Mouse (Mus musculus) ovary, adult 18-20 months (tissue): ENCODE results near the gene Klhdc8a.
"Not testable (repeated sequence)": the region's sequence is repeated elsewhere in the genome, so short reads cannot be mapped to it uniquely, and the experiment has no call there.

Experiments used
- DNase-seq: peaks from one replicate; pipeline ENCODE4 v3.0.0; 2022; ENCODE audit warnings: low spot score, mixed read lengths

Klhdc8a gene

DNA sequence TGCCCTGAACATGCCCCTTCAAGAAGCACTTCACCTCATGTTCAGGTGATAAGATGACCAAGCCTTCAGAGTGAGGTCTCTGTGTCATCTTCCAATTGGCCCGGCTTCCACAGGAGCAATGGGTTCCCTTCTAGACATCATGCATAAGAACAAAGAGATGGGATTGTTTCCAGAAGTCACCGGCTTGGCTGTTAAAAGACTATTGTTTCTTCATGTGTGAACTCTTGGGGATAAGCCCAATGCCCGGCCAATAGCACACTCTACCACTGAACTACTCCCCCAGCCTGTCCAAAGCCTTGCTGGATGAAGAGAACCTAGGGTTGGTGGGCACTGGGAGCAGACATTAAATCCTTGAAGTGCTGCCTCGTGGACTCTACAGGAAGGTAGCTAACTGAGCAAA lies 47.1 kb downstream of the Klhdc8a start:
- no peak for DNase-seq

- DNase-seq, result peak; percentile 53
Measured at GRCm38 (mm10) chr1:132346134-132346851, 47.9 kb downstream of the Klhdc8a start.

GRCm38 (mm10) chr1:132346951-132347350 lies 48.5 kb downstream of the Klhdc8a start:
- DNase-seq, result no peak

DNA sequence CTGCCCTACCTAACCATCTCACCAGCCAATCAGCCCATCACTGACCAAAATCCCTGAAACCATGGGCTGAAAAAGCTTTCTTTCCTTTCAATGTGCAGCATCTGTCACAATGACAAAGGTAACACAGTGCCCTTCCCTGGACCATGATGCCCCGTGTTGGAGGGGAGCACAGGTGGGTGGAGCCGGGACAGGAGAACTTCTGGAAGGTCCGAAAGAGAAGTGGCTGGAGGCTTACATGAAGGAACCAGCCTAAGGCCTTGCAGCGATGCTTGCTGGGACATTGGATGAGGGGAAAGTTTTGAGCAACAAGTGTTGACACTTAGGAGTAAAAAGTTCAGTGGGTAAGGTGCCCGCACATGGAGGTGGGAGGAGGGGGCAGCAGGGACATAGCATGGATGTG lies 50.0 kb downstream of the Klhdc8a start:
- DNase-seq, result no peak

DNA sequence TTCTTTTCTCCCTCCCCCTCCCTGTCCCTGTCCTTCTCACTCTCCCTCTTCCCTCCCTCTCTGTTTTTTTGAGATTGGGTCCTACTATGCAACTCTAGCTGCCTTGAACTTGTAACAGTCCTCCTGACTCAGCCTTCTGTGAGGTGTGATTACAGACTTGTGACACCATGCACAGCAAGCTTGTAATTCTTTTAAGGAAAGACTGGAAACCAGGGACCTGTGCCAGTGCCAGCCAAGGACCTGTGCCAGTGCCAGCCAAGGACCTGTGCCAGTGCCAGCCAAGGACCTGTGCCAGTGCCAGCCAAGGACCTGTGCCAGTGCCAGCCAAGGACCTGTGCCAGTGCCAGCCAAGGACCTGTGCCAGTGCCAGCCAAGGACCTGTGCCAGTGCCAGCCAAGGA lies 50.6 kb downstream of the Klhdc8a start:
- DNase-seq, result not testable (repeated sequence)

DNA sequence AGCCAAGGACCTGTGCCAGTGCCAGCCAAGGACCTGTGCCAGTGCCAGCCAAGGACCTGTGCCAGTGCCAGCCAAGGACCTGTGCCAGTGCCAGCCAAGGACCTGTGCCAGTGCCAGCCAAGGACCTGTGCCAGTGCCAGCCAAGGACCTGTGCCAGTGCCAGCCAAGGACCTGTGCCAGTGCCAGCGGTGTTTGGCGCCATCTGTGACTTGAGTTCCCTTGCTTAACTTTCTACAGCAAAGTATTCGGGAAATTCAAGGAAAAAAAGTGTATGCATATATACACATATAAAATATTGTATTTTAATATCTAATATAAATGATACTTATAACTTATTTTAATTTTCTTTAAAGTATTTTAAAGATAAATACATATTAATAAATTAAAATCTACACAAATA lies 51.2 kb downstream of the Klhdc8a start:
- DNase-seq, result not testable (repeated sequence)

GRCm38 (mm10) chr1:132351058-132351457 lies 52.6 kb downstream of the Klhdc8a start:
- no peak for DNase-seq

DNA sequence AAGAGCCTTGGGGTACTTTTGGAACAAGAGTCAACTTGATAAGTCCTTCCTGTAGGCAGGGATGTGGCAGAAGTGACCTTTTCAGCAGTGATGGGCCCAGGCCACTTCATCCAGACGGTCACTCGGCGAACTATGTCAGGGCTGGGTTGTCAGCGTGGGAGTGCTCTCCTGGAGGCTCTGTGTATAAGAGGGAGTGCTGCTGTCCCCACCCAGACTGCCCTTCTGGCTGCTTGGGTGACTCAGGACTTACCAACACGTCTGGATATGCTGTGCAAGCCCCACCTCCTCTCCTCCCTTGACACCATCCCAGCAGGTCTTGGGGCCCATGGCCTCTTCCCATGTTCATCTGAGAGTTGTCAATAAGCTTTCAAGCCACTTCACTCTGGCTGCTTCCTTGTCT lies 55.0 kb downstream of the Klhdc8a start:
- no peak for DNase-seq

DNA sequence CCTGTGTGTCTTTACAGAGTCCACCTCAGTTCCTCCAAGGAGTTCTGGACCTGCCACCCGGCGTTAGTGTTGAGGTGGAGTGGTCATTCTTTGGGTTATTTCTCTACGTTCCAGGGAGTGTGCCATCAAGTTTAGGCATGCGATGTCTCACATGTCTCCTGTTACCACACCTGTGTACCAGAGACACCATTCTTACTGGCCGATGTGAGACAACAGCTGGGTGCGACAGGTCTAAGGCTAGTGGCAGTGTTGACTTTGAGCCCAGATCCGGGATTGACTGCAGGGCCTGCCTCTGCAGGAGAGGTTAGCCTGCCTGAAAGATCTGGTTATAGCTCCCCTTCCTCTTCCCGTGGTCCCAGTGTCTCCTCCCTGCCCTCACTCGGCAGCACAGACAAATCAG lies 55.8 kb downstream of the Klhdc8a start:
- no peak for DNase-seq

DNA sequence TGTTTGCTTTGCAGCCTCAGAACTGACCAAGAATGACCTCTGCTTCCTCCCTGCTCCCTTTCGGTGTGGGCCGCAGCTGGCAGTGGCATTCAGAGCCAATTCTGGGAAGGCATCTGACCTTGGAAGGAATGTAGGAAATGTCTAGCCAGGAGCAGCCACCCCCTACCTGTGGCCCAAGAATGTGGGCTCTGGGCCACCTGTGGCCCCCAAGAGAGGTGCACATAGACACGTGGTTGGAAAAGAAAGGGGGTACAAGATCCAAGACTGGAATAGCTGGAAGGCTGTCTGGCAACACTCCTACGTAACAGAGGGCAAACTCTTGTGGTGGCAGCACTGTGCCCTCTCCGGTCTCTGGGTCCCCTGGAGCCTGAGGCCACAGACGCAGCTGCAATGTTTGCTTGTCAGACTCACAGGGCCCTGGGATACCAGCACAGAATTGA lies 56.8 kb downstream of the Klhdc8a start:
- no peak for DNase-seq

GRCm38 (mm10) chr1:132355841-132356242 lies 57.4 kb downstream of the Klhdc8a start:
- peak; percentile 62 for DNase-seq

DNA sequence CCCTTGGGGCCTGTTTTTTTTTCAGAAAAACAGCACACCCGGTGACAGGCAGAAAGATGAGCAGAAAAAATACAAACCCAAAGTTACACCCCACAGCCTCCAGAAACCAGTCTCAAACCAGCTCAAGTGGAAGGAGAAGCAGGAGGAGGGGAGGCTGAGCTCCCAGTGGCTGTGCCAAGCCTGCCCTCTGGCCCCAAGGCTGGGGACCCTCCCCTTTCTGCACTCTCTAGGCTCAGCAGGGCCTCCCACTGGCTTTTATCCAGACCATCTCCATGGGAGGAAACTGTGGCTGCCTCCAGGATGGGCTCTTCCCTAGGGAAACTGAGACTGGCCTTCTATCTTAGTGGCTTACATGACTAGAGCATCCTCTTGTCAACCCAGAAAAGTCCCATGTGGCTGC lies 58.4 kb downstream of the Klhdc8a start:
- DNase-seq, result no peak
